Mouse (Mus musculus) v-Abl transformed pro-B cells (cell line): ENCODE data around the gene C1qtnf5.

Experiments used
- in situ Hi-C, 2 experiments: fragments of 400-800 bp; cut with MboI; formaldehyde crosslinking; loops; one replicate each; pipeline ENCODE4 v1.15.1; 2025; ENCODE audit not compliant: unreplicated experiment in 2 of 2

C1qtnf5 gene

DNA sequence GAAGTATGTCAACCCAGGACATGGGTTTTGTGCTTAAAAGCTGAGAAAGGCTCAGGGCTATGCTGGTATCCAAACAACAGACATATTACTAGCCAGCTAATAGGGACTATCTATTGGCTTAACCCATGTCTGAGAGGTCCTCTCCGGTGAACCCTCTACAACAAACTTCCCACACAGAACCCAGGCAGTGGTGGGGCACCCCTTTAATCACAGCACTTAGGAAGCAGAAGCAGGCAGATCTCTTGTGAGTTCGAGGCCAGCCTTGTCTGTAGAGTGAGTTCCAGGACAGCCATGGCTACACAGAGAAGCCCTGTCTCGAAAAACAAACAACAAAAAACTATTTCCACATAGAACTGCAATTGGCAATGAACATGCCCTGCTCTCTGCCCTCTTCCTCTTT lies 19.7 kb downstream of the C1qtnf5 start:
- in situ Hi-C loops: loop anchor here (5.0 to 10.0 kb wide), 6 partner anchors 108 to 261 kb away; partner anchors contain the start of genes Nlrx1 (in 2 of the 2) and Cbl (in 1 of the 2)

DNA sequence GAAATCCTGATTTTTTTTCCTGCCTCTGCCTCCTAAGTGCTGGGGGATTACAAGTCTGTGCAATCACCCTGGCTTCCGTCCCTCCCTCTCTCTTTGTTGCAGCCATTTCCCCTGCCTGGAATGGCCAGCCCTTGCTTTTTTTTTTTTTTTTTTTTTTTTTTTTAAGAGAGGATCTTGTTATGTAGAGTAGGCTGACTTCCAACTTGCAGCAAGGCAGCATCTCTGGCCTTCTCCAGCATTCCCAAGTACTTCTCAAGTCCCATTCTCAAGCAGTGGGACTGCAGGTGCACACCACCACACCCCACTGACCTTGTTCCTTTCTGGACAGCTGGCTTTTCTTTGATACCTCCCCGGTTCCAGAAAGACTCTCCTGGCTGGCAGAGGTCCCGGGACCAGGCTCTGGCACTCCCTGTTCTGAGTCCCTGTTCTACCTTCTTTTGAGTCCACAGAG lies 20.3 kb downstream of the C1qtnf5 start:
- in situ Hi-C loops: loop anchor here (5.0 to 10.0 kb wide), 6 partner anchors 107 to 260 kb away; partner anchors contain the start of genes Nlrx1 (in 2 of the 2) and Cbl (in 1 of the 2)

- in situ Hi-C loops: loop anchor here (5.0 to 10.0 kb wide), 6 partner anchors 105 to 258 kb away; partner anchors contain the start of genes Nlrx1 (in 2 of the 2) and Cbl (in 1 of the 2)
These were observed 22.6 kb downstream of the C1qtnf5 start for GRCm38 (mm10) chr9:44129633-44130032.

GRCm38 (mm10) chr9:44130034-44130433 lies 23.0 kb downstream of the C1qtnf5 start:
- in situ Hi-C loops: no loop called here

GRCm38 (mm10) chr9:44130581-44131275 lies 23.7 kb downstream of the C1qtnf5 start:
- in situ Hi-C loops: no loop called here

- in situ Hi-C loops: no loop called here
These were observed 24.2 kb downstream of the C1qtnf5 start for GRCm38 (mm10) chr9:44131276-44131590.

DNA sequence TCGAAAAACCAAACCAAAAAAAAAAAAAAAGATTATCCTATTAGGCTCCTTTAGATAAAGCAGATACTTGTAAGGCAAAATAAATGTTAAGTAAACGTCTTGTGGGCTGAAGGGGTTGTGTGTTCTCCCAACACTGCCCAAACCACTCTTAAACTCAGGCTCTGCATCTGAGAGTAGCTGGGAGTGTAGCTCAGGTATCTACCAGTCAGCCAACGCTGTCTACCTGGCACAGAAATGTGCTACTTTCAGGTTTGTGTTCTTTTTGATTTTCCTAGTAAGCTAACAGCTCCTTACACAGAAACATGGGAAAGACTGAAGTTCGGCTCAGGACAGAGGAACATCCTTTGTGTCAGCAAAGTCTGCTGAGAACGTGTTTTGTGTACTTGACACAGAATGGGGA lies 25.2 kb downstream of the C1qtnf5 start:
- in situ Hi-C loops: no loop called here

DNA sequence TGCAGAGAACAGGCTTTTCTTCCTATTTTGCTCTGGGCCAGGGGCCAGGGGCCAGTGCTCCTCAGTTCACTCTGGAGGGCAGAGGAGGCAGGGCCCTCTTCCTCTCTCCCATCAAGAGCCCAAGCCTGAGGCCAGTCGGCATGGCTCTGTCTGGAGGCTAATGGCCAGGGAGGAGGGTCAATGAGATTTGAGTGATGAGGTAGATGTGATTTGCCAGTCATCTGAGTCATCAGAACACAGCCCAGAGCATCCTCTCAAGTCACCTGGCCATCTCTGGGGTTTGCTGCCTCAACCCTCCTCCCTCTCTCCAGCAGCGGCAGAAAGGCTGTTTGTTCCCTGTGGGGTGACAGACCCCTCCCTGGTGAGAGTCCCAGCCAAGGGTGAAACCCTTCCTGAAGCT lies 26.2 kb downstream of the C1qtnf5 start:
- in situ Hi-C loops: no loop called here

DNA sequence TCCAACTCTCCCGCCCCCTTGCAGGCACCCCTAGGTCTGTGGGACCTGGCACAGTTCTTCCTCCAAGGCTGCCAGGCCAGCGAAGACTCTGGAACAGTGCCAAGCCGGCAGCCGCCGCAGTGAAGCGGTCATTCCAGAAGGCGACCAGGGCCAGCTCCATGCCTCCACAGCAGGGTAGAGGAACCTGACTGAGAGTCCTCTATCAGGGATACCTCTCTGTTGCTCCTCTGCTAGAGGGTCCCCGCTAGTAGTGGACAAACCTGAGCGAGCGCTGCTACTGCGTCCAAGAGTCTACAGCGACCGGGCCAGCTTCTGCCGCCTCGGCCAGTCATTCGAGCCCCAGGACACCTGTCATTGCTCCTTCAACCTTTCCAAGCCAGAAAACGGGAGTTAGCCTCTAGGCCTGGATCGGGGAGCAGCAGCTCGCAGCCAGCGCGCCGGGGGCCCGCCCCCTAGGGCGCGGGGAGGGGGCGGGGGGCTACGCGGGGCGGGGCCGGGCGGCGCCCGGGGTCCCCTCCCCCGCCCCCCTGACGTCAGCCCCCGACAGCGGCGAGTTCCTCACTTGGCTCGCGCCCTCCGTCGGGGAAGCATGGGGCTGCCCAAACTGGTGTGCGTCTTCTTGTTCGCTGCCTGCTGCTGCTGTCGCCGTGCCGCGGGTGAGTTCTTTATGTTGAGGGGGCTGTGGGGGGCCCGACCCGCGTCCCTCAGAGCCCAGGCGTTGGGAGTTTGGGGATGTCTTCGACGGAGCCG lies 27.2 kb downstream of the C1qtnf5 start, which contains the start of gene Mcam:
Gene Mcam (plus strand): TSS at position 369 of the 750 bp plus-strand sequence.
- in situ Hi-C loops: no loop called here

GRCm38 (mm10) chr9:44134851-44135730 lies 28.0 kb downstream of the C1qtnf5 start:
- in situ Hi-C loops: no loop called here

GRCm38 (mm10) chr9:44135731-44136411 lies 28.8 kb downstream of the C1qtnf5 start:
- in situ Hi-C loops: no loop called here

DNA sequence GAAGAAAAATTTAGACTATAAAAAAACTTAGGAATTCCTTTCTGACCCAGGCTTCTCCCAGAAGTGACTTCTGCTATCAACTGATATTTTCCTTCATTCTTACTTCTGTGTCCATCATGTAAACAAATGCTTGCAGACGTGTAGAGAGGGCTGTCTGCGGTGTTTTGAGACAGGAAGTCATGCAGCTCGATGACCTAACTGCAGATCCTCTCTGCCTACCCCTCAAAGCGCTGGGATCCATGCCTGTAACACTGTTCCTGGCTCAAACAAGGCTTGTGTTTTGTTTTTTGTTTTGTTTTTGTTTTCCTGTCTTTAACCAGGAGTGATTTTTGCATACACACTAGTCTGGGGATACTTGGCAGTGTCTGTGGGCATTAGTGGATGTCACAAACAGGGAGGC lies 30.8 kb downstream of the C1qtnf5 start:
- in situ Hi-C loops: no loop called here

GRCm38 (mm10) chr9:44141951-44142350 lies 34.9 kb downstream of the C1qtnf5 start:
- in situ Hi-C loops: no loop called here

DNA sequence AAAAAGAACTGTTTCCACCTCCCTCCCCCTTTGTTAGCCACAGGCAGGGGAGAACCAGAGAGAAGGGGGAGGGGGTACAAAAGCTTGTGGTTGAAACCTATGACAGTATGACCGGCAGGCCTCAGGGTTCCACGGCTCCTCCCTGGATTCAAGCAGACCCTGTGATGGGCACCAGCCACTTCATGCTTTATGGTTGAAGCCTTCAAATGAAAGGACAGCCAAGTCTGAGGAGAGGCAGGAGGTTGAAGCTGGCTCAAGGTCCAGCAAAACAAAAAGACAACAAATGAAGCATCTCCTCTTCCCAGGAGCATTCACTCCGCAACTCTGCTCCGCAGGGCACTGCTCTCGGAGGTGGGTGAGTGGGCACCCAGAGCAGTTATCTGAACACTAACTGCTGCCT lies 36.4 kb downstream of the C1qtnf5 start:
- in situ Hi-C loops: no loop called here

GRCm38 (mm10) chr9:44144023-44144717 lies 37.1 kb downstream of the C1qtnf5 start:
- in situ Hi-C loops: no loop called here

- in situ Hi-C loops: no loop called here
These were observed 37.6 kb downstream of the C1qtnf5 start for GRCm38 (mm10) chr9:44144718-44145060.

DNA sequence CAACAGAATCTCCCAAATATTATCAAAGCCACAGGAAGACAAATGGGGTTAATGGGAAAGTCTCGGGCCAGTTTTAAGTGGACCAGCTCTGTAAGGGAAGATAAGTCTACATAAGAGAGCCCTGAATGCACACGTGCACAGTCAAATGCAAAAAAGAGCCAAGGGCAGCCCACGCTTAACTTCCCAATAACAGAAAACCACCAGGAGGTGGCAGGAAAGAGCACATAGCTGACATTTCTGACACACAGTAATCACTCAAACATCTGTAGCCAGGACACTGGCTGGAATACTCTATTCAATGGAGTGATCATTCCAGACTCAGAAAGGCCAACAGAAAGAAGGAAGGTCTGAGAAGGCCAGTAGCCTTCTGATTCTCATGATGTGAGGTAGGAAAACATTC lies 40.2 kb downstream of the C1qtnf5 start:
- in situ Hi-C loops: no loop called here
